Mouse (Mus musculus) heart, embryonic 12.5 days (tissue): ENCODE measurements around the gene Gm20388. TPM values are rescaled to one million over a fixed set of nuclear protein-coding genes. Genes with fewer than 3 reads are reported as not detected.

Experiments used
- ATAC-seq: fragments of 200-750 bp; cut with Nextera tagmentation; 2 replicates; pipeline ENCODE4 v1.8.0; 2017; ENCODE audit warnings: moderate TSS enrichment, moderate library complexity; ENCODE audit not compliant: insufficient number of reproducible peaks, low FRiP score
- H3K27ac ChIP-seq: fragments of 300-500 bp; sonication (generic); 2 replicates; pipeline ENCODE4 v1.5.1; 2016; ENCODE audit warnings: mild to moderate bottlenecking, moderate library complexity; ENCODE audit not compliant: poor library complexity, severe bottlenecking
- H3K27me3 ChIP-seq: fragments of 300-500 bp; sonication (generic); replicated peaks from 2 replicates; pipeline ENCODE4 v1.6.1; 2016; ENCODE audit warnings: mild to moderate bottlenecking, moderate library complexity
- H3K36me3 ChIP-seq: fragments of 300-500 bp; sonication (generic); 2 replicates; pipeline ENCODE4 v1.6.1; 2016; ENCODE audit warnings: mild to moderate bottlenecking, moderate library complexity
- H3K4me1 ChIP-seq: fragments of 300-500 bp; sonication (generic); replicated peaks from 2 replicates; pipeline ENCODE4 v1.6.1; 2016; ENCODE audit warnings: mild to moderate bottlenecking
- H3K4me2 ChIP-seq: fragments of 300-500 bp; sonication (generic); 2 replicates; pipeline ENCODE4 v1.6.1; 2016; ENCODE audit warnings: mild to moderate bottlenecking, moderate library complexity
- H3K4me3 ChIP-seq: fragments of 300-500 bp; sonication (generic); 2 replicates; pipeline ENCODE4 v1.5.1; 2016; ENCODE audit warnings: mild to moderate bottlenecking
- H3K9ac ChIP-seq: fragments of 300-500 bp; sonication (generic); 2 replicates; pipeline ENCODE4 v1.6.1; 2016; ENCODE audit warnings: mild to moderate bottlenecking, moderate library complexity
- H3K9me3 ChIP-seq: fragments of 300-500 bp; sonication (generic); replicated peaks from 2 replicates; pipeline ENCODE4 v1.6.1; 2016; ENCODE audit warnings: mild to moderate bottlenecking, moderate library complexity
- WGBS: fragments of 180-500 bp; shearing (Covaris S2); methylation state at CpG from one replicate; pipeline ENCODE4 v1.1.7; 2016; 5-methylcytosine and 5-hydroxymethylcytosine counted together
- polyA plus RNA-seq: library from polyadenylated mRNA; unstranded; fragments of >200 nt; fragmentation: Nextera tagmentation; extraction: Ambion mirVana; gene quantifications from 2 replicates; pipeline ENCODE4 v1.2.1, GENCODE M21; 2016

Gm20388 gene
- polyA plus RNA-seq, 1 experiment from 2014 or later: not detected

- Histone ChIP-seq H3K27ac (no peak overlapping the region), H3K4me2 (no peak overlapping the region), H3K9ac (no peak overlapping the region), H3K27me3 (no peaks in the 10 kb centered on the region), H3K36me3 (no peaks in the 10 kb centered on the region), H3K4me1 (peaks cover 100% of the 10 kb centered on the region), H3K9me3 (no peaks in the 10 kb centered on the region), H3K4me3 (no peak overlapping the region)
- WGBS: 87% methylated on average over 5 of the region's 5 CpGs
- ATAC-seq: no peak
These were observed 590.8 kb downstream of the Gm20388 start for GRCm38 (mm10) chr8:120501426-120501825.

GRCm38 (mm10) chr8:120502428-120502827, 591.8 kb downstream of the Gm20388 start:
- no peak overlapping the region for H3K4me2 ChIP-seq
- no peaks in the 10 kb centered on the region for H3K9me3 ChIP-seq
- peaks cover 98% of the 10 kb centered on the region for H3K4me1 ChIP-seq
- no peak for ATAC-seq
- H3K4me3 ChIP-seq: no peak overlapping the region
- H3K27me3 ChIP-seq: no peaks in the 10 kb centered on the region
- H3K27ac ChIP-seq: no peak overlapping the region
- no peaks in the 10 kb centered on the region for H3K36me3 ChIP-seq
- no peak overlapping the region for H3K9ac ChIP-seq
- WGBS: 56% methylated on average over 5 of the region's 5 CpGs

- Histone ChIP-seq H3K4me3 (peak overlapping the region; percentile 23), H3K36me3 (no peaks in the 10 kb centered on the region), H3K27ac (peak overlapping the region; percentile 92), H3K4me2 (peak overlapping the region; percentile 66), H3K4me1 (peaks cover 98% of the 10 kb centered on the region), H3K9ac (peak overlapping the region; percentile 66), H3K9me3 (no peaks in the 10 kb centered on the region), H3K27me3 (no peaks in the 10 kb centered on the region)
- peak; percentile 46 for ATAC-seq
- WGBS: 5% methylated on average over 20 of the region's 20 CpGs
These were observed 593.8 kb downstream of the Gm20388 start for GRCm38 (mm10) chr8:120504251-120505081.

- ATAC-seq: no peak; the same call in 1 of the 2 replicates
- H3K4me2 ChIP-seq: peak overlapping the region; percentile 66
- H3K9ac ChIP-seq: peak overlapping the region; percentile 66
- H3K27ac ChIP-seq: peak overlapping the region; percentile 92
- no peaks in the 10 kb centered on the region for H3K9me3 ChIP-seq
- WGBS: 5% methylated on average over 19 of the region's 19 CpGs
- H3K36me3 ChIP-seq: no peaks in the 10 kb centered on the region
- H3K4me1 ChIP-seq: peaks cover 98% of the 10 kb centered on the region
- H3K4me3 ChIP-seq: peak overlapping the region; percentile 23
- H3K27me3 ChIP-seq: no peaks in the 10 kb centered on the region
These were observed 594.5 kb downstream of the Gm20388 start for GRCm38 (mm10) chr8:120505082-120505511.

GRCm38 (mm10) chr8:120505619-120506310, 595.1 kb downstream of the Gm20388 start:
- ATAC-seq: no peak
- WGBS: 43% methylated on average over 23 of the region's 23 CpGs
- peak overlapping the region; percentile 66 for H3K9ac ChIP-seq
- H3K4me2 ChIP-seq: peak overlapping the region; percentile 66
- H3K4me1 ChIP-seq: peaks cover 98% of the 10 kb centered on the region
- no peaks in the 10 kb centered on the region for H3K9me3 ChIP-seq
- no peaks in the 10 kb centered on the region for H3K27me3 ChIP-seq
- H3K36me3 ChIP-seq: no peaks in the 10 kb centered on the region
- H3K4me3 ChIP-seq: no peak overlapping the region
- H3K27ac ChIP-seq: peak overlapping the region; percentile 92

- ATAC-seq: no peak
- Histone ChIP-seq H3K4me2 (no peak overlapping the region), H3K4me3 (no peak overlapping the region), H3K4me1 (peaks cover 98% of the 10 kb centered on the region), H3K9me3 (no peaks in the 10 kb centered on the region), H3K9ac (no peak overlapping the region), H3K36me3 (no peaks in the 10 kb centered on the region), H3K27ac (no peak overlapping the region), H3K27me3 (no peaks in the 10 kb centered on the region)
- 51% methylated on average over 2 of the region's 2 CpGs for WGBS
These were observed 595.9 kb downstream of the Gm20388 start for GRCm38 (mm10) chr8:120506562-120506961.

- Histone ChIP-seq H3K27ac (0 out of 2 replicates have a peak overlapping the region, but pooled peaks have one; percentile 3), H3K27me3 (no peaks in the 10 kb centered on the region), H3K4me2 (no peak overlapping the region), H3K9ac (no peak overlapping the region), H3K4me1 (peaks cover 98% of the 10 kb centered on the region), H3K4me3 (no peak overlapping the region), H3K9me3 (no peaks in the 10 kb centered on the region), H3K36me3 (no peaks in the 10 kb centered on the region)
- WGBS: 80% methylated on average over 9 of the region's 9 CpGs
- ATAC-seq: no peak
These were observed 596.6 kb downstream of the Gm20388 start for GRCm38 (mm10) chr8:120507290-120507689.

GRCm38 (mm10) chr8:120509136-120510034, 598.7 kb downstream of the Gm20388 start:
- peak; percentile 66 for ATAC-seq
- Histone ChIP-seq H3K27ac (peak overlapping the region; percentile 66), H3K4me2 (peak overlapping the region; percentile 65), H3K9ac (peak overlapping the region; percentile 49), H3K36me3 (no peaks in the 10 kb centered on the region), H3K9me3 (no peaks in the 10 kb centered on the region), H3K4me1 (peaks cover 98% of the 10 kb centered on the region), H3K4me3 (peak overlapping the region; percentile 23), H3K27me3 (no peaks in the 10 kb centered on the region)
- 6% methylated on average over 21 of the region's 21 CpGs for whole genome bisulfite sequencing

- H3K4me2 ChIP-seq: peak overlapping the region; percentile 65
These were observed 599.4 kb downstream of the Gm20388 start for GRCm38 (mm10) chr8:120510035-120510416.

GRCm38 (mm10) chr8:120510863-120511457, 600.3 kb downstream of the Gm20388 start:
- no peak for ATAC-seq
- H3K36me3 ChIP-seq: no peaks in the 10 kb centered on the region
- H3K4me1 ChIP-seq: peaks cover 95% of the 10 kb centered on the region
- no peak overlapping the region for H3K4me3 ChIP-seq
- H3K4me2 ChIP-seq: peak overlapping the region; percentile 65
- H3K27ac ChIP-seq: peak overlapping the region; percentile 54
- peak overlapping the region; percentile 23 for H3K9ac ChIP-seq
- H3K27me3 ChIP-seq: no peaks in the 10 kb centered on the region
- H3K9me3 ChIP-seq: no peaks in the 10 kb centered on the region
- 7% methylated on average over 5 of the region's 5 CpGs for WGBS

More at GRCm38 (mm10) chr8:120510035-120510416, 599.4 kb downstream of the Gm20388 start:
- WGBS: 6% methylated on average over 5 of the region's 6 CpGs
- no peak for ATAC-seq
- Histone ChIP-seq H3K4me3 (peak overlapping the region; percentile 23; the same call in 1 of the 2 replicates), H3K4me1 (peaks cover 95% of the 10 kb centered on the region), H3K36me3 (no peaks in the 10 kb centered on the region), H3K27me3 (no peaks in the 10 kb centered on the region), H3K9me3 (no peaks in the 10 kb centered on the region), H3K27ac (peak overlapping the region; percentile 66), H3K9ac (peak overlapping the region; percentile 49)
